Mouse (Mus musculus) heart, embryonic 10.5 days (tissue): ENCODE measurements around the gene Aplnr. TPM values are rescaled to one million over a fixed set of nuclear protein-coding genes. Genes with fewer than 3 reads are reported as not detected.
A peak's percentile ranks its signal among the peaks of the same experiment; 100 is the strongest.

Experiments
- DNase-seq: peaks from one replicate; pipeline ENCODE4 v3.0.0-alpha.2; 2017; ENCODE audit warnings: low spot score
- H3K27ac ChIP-seq: fragments of 300-500 bp; sonication (generic); 2 replicates; pipeline ENCODE4 v1.5.1; 2016; ENCODE audit warnings: mild to moderate bottlenecking
- H3K27me3 ChIP-seq: fragments of 300-500 bp; sonication (generic); 2 replicates; pipeline ENCODE4 v1.6.1; 2016; ENCODE audit warnings: mild to moderate bottlenecking; ENCODE audit not compliant: poor library complexity, insufficient read depth, severe bottlenecking
- H3K36me3 ChIP-seq: fragments of 300-500 bp; sonication (generic); 2 replicates; pipeline ENCODE4 v1.6.1; 2016; ENCODE audit warnings: mild to moderate bottlenecking, moderate library complexity
- H3K4me1 ChIP-seq: fragments of 300-500 bp; sonication (generic); 2 replicates; pipeline ENCODE4 v1.6.1; 2016; ENCODE audit warnings: mild to moderate bottlenecking
- H3K4me3 ChIP-seq: fragments of 300-500 bp; sonication (generic); 2 replicates; pipeline ENCODE4 v1.5.1; 2016; ENCODE audit warnings: mild to moderate bottlenecking, moderate library complexity
- H3K9me3 ChIP-seq: fragments of 300-500 bp; sonication (generic); 2 replicates; pipeline ENCODE4 v1.6.1; 2016; ENCODE audit warnings: mild to moderate bottlenecking, moderate library complexity
- WGBS: fragments of 180-500 bp; shearing (Covaris S2); methylation state at CpG from one replicate; pipeline ENCODE4 v1.1.7; 2016; 5-methylcytosine and 5-hydroxymethylcytosine counted together
- polyA plus RNA-seq: library from polyadenylated mRNA; unstranded; fragments of >200 nt; fragmentation: Nextera tagmentation; extraction: Ambion mirVana; gene quantifications from 2 replicates; pipeline ENCODE4 v1.2.1, GENCODE M21; 2016

The Aplnr gene
- polyA plus RNA-seq, 1 experiment from 2014 or later = 23.8 TPM

DNA sequence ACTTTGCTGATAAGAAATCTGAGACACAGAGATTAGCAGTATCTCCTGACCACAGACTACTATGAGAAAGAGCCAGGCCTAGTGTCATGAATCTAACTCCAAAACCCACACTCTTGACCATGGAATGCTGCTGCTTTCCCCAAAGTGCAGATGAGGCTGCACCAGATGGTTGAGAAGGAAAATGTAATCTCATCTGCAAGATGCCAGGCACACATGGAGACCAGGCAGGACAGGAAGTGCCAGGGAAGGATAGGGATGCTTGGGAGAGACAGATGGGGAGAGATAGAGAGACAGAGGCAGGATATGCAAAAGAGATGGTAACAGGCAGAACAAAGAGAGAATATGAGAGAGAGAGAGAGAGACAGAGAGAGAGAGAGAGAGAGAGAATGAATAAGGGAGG lies 4.8 kb downstream of the Aplnr start:
- Histone ChIP-seq H3K36me3 (no peaks in the 10 kb centered on the region), H3K9me3 (no peaks in the 10 kb centered on the region), H3K27me3 (peaks cover 11% of the 10 kb centered on the region; the same call in 1 of the 2 replicates), H3K4me3 (no peak overlapping the region), H3K27ac (no peak overlapping the region), H3K4me1 (peaks cover 39% of the 10 kb centered on the region)
- no peak for DNase-seq

DNA sequence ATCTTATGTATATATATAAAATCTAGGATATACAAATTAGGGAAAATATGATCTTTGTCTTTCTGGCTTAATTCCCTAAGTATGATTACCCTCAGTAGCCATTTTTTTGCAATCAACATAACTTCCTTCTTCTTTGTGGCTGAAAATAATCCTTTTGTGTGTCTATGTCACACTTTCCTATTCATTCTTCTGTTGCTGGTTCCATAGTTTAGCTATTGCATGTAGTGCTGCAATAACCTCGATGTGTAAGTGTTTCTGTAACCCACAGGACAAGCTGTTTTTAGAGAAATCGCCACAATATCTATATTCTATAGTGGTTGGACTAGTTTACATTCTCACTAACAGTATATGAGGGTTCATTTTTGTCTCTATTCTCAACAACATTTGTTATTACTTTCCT lies 8.9 kb downstream of the Aplnr start:
- H3K4me3 ChIP-seq = no peak overlapping the region
- H3K9me3 ChIP-seq = no peaks in the 10 kb centered on the region
- H3K4me1 ChIP-seq = peaks cover 12% of the 10 kb centered on the region
- WGBS = 80% methylated on average over 2 of the region's 2 CpGs
- no peak for DNase-seq
- no peaks in the 10 kb centered on the region for H3K27me3 ChIP-seq
- H3K27ac ChIP-seq = no peak overlapping the region
- no peaks in the 10 kb centered on the region for H3K36me3 ChIP-seq

DNA sequence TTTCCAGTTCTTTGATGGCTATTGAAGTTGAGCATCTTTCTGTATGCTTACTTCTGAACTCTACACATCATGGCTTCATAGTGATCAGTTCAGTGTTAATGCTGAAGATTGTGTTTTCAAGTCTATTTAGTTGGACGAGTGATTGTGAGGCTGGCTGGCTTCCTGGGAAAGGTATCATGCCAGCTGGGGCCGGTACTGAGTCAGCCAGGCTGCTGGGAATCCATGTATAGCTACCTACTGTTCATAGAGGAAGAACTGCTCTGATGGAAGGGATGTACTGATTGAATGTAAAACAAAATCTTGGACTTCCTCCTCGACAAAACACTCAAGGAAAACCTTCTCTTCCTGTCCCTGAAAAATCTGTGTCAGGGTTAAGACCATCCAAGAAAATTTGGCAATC lies 9.3 kb downstream of the Aplnr start:
- H3K9me3 ChIP-seq = no peaks in the 10 kb centered on the region
- no peaks in the 10 kb centered on the region for H3K27me3 ChIP-seq
- no peak overlapping the region for H3K27ac ChIP-seq
- H3K36me3 ChIP-seq = no peaks in the 10 kb centered on the region
- H3K4me1 ChIP-seq = peaks cover 7% of the 10 kb centered on the region
- WGBS = 66% methylated on average over 3 of the region's 3 CpGs
- DNase-seq = no peak
- H3K4me3 ChIP-seq = no peak overlapping the region

DNA sequence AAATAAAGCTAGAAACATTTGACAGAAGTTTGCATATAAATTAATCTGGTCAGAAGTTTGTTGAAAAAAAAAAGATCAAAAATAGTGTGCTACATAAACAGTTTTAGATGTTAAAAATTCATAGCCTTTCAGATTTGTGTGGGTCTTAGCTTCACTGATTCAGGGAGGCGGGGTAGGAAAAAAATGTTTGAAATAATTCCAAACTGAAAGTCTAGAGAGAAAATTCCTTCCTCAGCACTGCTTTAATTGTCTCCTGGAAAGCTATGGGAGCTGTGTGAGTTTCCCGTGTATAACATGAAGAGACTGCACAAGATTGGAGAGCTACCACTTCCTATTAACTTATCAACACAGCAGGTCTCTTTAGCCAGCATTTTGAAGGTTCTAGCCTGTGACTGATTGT lies 11.5 kb downstream of the Aplnr start:
- no peak for DNase-seq
- Histone ChIP-seq H3K9me3 (no peaks in the 10 kb centered on the region), H3K27ac (no peak overlapping the region), H3K27me3 (no peaks in the 10 kb centered on the region), H3K4me3 (no peak overlapping the region), H3K36me3 (no peaks in the 10 kb centered on the region), H3K4me1 (no peaks in the 10 kb centered on the region)
- 74% methylated on average over 2 of the region's 2 CpGs for WGBS

DNA sequence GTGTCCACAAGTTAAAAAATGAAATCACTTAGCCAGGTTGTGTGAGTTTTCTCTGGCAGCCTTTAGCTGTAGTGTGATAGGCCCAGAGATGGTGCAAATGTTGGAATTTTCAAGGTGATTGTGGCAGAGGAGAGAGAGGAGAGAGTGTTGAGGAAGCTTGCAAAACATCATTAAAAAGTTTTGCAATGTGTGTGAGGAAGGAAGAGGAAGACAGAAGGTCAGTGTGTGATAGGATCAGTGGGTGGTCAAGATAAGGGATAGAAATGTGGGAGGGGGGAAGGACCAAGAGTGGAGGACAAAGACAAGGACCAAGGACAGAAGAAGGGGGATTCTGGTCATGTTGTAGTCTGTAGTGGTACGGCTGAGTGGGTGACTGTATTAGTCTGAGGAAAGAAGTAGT lies 14.3 kb downstream of the Aplnr start:
- H3K36me3 ChIP-seq = no peaks in the 10 kb centered on the region
- no peaks in the 10 kb centered on the region for H3K9me3 ChIP-seq
- H3K4me1 ChIP-seq = no peaks in the 10 kb centered on the region
- no peak overlapping the region for H3K27ac ChIP-seq
- H3K27me3 ChIP-seq = no peaks in the 10 kb centered on the region
- 58% methylated on average over 1 of the region's 1 CpGs for WGBS
- H3K4me3 ChIP-seq = no peak overlapping the region
- no peak for DNase-seq

DNA sequence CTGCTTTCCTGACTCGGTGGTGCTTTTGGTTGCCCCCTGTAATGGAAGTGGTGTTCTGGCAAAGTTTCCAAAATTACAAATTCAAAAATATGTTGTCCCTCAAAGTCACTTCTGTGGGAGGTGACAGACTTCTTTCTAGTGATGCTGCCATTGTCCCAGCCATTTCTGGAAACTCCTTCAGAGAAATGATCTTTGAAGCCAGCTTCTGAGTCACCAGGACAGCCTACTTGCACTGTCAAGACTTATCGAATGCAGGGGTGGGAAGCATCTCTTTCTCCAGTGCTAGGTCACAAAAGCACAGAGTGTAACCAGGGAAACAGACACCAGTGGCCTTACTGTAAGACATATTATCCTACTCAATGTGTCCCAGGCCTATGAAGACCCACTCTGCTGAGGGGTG lies 15.2 kb downstream of the Aplnr start:
- Histone ChIP-seq H3K27me3 (no peaks in the 10 kb centered on the region), H3K36me3 (no peaks in the 10 kb centered on the region), H3K9me3 (no peaks in the 10 kb centered on the region), H3K4me1 (no peaks in the 10 kb centered on the region), H3K4me3 (no peak overlapping the region), H3K27ac (no peak overlapping the region)
- DNase-seq = no peak
- WGBS = 66% methylated on average over 2 of the region's 2 CpGs

DNA sequence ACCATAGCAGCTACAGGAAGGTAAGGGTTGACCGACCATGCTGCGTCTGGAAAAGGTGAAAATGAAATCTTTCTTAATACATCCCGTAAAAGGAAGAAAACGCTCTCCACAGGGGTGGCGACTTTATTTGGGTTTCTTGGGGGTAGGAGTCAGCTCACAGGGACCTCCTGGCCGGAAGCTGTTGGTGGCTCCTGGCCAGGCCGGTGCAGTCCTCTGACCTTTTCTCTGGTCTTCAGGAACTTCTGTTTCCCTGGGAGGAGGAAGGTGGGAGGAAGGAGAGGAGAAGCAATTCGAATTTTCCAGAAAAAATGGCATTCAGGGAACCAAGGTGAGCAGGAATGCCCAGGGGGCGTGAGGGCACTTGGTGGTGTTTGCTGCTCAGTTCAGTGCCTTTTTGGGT lies 19.3 kb downstream of the Aplnr start:
- no peak for DNase-seq
- Histone ChIP-seq H3K36me3 (no peaks in the 10 kb centered on the region), H3K27me3 (no peaks in the 10 kb centered on the region), H3K9me3 (no peaks in the 10 kb centered on the region), H3K4me3 (no peak overlapping the region), H3K4me1 (peaks cover 2% of the 10 kb centered on the region; the same call in 1 of the 2 replicates), H3K27ac (no peak overlapping the region)
- WGBS = 73% methylated on average over 9 of the region's 9 CpGs

DNA sequence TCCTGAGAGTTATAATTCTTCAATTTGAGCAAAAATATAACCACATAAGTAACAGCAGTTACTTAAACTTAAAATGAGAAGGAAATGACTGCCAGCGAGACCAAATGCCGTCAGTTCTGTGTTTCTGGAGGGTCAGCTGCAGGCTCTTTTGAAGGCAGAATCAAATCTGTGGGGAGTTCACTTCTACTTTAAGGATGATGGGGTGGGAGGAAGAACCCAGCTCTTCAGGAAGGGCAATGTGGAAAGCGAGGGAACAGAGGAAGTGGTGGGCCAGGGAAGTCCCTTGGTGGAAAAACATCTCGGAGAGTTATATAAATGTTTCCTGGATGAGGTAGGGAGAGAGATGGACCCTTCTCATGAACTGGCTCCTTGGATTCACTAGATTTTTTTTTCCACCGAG lies 20.1 kb downstream of the Aplnr start:
- H3K27me3 ChIP-seq = no peaks in the 10 kb centered on the region
- DNase-seq = no peak
- WGBS = 79% methylated on average over 5 of the region's 5 CpGs
- H3K36me3 ChIP-seq = no peaks in the 10 kb centered on the region
- peaks cover 10% of the 10 kb centered on the region; the same call in 1 of the 2 replicates for H3K4me1 ChIP-seq
- H3K9me3 ChIP-seq = no peaks in the 10 kb centered on the region
- H3K27ac ChIP-seq = no peak overlapping the region
- H3K4me3 ChIP-seq = no peak overlapping the region

DNA sequence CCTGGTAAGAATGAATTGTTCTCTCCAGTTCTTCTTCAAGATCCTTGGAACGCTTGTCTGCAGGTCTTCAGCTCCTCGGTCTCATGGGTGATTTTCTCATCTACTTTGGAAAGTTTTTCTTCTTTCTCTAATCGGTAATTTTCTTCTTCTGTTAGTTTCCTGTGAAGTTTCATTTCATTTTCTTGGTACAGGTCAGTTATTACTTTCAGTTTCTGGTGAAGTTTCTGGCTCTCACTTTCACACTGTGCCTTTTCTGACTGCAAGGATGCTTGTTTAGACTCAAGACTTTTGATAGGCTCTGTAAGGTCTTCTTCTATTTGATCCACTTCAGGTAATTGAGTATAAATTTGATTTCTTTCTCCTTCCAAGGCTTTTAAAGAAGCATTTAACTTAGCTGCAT lies 21.4 kb downstream of the Aplnr start:
- 77% methylated on average over 3 of the region's 3 CpGs for WGBS
- no peaks in the 10 kb centered on the region for H3K36me3 ChIP-seq
- peaks cover 18% of the 10 kb centered on the region; the same call in 1 of the 2 replicates for H3K4me1 ChIP-seq
- DNase-seq = no peak
- no peaks in the 10 kb centered on the region for H3K9me3 ChIP-seq
- H3K27me3 ChIP-seq = no peaks in the 10 kb centered on the region
- no peak overlapping the region for H3K4me3 ChIP-seq
- no peak overlapping the region for H3K27ac ChIP-seq

DNA sequence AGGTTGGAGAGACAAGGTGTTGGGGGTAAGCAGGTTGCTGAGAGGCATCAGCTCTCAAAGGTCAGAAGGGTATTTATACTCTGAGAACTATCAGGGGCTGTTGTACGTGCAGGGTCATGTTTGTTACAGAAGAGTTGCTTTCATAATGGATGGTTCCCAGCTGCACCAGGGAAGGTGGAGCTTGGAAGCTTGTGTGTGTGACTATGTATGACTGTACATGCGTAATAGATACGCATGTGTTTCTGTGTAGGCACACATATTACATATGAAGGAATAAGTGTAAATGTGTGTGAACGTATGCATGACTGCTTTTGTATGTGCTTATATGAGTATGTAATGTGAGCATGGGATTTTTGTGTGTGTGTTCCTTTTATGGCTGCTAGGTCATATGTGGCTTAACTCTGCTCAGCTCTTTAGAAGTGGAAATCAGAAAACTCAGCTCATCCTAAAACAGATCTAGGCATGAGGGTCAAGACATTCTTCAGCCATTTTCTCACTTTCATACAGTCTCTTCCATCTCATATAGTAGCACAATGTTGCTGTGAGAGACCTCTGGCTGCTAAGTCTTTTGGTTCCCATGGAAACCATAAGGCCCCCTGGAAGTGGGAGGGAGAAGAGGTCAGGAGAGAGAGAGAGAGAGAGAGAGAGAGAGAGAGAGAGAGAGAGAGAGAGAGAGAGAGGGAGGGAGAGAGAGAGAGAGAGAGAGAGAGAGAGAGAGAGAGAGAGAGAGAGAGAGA lies 25.0 kb downstream of the Aplnr start:
- Histone ChIP-seq H3K9me3 (no peaks in the 10 kb centered on the region), H3K27ac (0 out of 2 replicates have a peak overlapping the region, but pooled peaks have one; percentile 10), H3K36me3 (no peaks in the 10 kb centered on the region), H3K27me3 (no peaks in the 10 kb centered on the region), H3K4me3 (no peak overlapping the region), H3K4me1 (peaks cover 28% of the 10 kb centered on the region)
- WGBS = 63% methylated on average over 4 of the region's 4 CpGs
- no peak for DNase-seq

DNA sequence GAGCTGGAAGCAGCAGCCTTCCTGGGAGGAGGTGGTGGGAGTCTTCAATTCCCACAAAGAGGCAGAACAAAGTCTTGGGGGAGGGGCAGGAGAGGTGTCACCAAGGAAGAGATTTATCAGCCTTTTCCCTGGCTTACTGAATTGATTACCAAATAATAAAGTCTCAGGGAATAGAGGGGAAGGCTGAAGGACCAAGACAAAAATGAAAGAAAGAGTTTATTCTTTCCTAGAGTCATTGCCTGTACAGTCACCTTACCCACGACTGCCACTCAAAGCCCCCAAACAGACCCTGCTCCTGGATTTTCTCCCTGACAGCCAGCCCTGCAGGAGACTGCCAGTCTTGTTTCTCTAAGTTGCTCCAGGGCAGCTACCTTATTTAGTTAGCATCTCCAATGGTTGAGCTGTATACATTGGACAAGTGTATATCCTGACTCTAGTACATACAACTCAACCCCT lies 25.6 kb downstream of the Aplnr start:
- no peak overlapping the region for H3K27ac ChIP-seq
- DNase-seq = no peak
- WGBS = 4% methylated on average over 1 of the region's 1 CpGs

DNA sequence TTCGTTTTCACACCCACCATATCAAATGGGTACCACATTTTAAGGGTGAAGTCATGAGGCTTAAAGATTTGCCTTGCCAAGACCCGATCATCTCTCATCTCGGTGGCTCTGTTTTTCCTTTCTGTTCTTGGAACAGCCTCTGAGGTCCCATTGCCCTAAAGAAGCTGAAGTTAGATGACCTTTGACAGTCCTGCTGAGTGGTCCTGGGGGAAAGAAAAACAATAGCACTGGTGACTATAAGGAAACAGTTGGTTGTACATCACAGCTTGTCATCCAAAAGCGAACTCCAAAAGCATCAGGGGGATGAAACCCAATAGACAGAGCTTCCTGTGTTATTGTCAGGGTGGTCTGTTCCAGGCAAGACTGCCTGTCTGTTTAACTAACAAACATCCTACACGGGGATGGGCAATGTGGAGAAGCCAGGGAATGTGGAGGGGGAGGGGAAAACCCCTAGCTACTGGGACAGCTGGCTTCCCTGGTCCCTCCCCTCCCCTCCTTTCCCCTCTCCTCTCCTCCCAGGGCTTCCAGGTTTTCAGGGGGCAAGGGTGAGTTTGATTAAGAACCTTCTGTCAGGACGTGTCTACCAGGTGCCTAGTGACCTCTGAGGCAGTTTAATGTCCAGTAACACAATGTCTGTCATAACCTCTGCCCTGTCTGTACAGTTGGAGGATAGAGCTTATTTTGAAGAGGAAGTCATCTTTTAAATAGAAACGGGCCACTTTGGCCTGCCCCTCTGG lies 27.5 kb downstream of the Aplnr start:
- no peaks in the 10 kb centered on the region for H3K9me3 ChIP-seq
- no peak overlapping the region for H3K27ac ChIP-seq
- H3K4me1 ChIP-seq = peaks cover 28% of the 10 kb centered on the region
- no peaks in the 10 kb centered on the region for H3K27me3 ChIP-seq
- DNase-seq = no peak
- 15% methylated on average over 7 of the region's 7 CpGs for WGBS
- no peak overlapping the region for H3K4me3 ChIP-seq
- H3K36me3 ChIP-seq = no peaks in the 10 kb centered on the region

More for the DNA sequence above, 25.6 kb downstream of the Aplnr start:
- H3K36me3 ChIP-seq = no peaks in the 10 kb centered on the region
- H3K4me3 ChIP-seq = no peak overlapping the region
- H3K9me3 ChIP-seq = no peaks in the 10 kb centered on the region
- H3K27me3 ChIP-seq = no peaks in the 10 kb centered on the region
- peaks cover 28% of the 10 kb centered on the region for H3K4me1 ChIP-seq

DNA sequence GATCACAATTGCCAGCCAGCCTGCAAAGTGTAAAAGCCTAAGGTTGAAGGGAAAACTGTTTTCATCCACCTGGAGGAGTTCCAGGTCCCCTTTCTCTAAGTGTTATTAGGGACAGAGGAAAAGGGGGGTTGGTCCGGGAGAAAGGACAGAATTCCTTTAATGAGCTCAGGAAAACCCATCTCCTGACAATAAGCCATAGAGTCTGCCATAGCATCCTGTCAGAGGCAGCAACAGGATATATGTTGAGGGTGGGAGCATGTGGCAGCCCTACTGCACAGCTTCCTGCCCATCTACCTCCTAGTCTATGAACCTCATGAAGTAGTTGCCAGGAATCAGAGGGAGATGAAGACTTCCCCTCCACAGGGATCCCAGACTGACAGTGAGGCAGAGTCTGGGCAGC lies 31.6 kb downstream of the Aplnr start:
- H3K9me3 ChIP-seq = no peaks in the 10 kb centered on the region
- no peak overlapping the region for H3K4me3 ChIP-seq
- WGBS = 58% methylated on average over 1 of the region's 1 CpGs
- DNase-seq = no peak
- H3K27ac ChIP-seq = no peak overlapping the region
- no peaks in the 10 kb centered on the region for H3K27me3 ChIP-seq
- H3K4me1 ChIP-seq = peaks cover 12% of the 10 kb centered on the region
- no peaks in the 10 kb centered on the region for H3K36me3 ChIP-seq
